Mouse (Mus musculus): ENCODE measurements at regions not wholly inside any gene's neighbourhood (a gene's known extent, or its start where the extent isn't known, plus 50 kb on each side); places are given as distances from the start of the nearest gene placed in this dataset.

- TF ChIP-seq EP300 (IDR thresholded peaks at IDR 0.05; ENCODE audit: low read depth) (no peak), CTCF (IDR thresholded peaks at IDR 0.05; ENCODE audit: low read depth) (no peak)
These were observed 82.5 kb upstream of the Tbl1xr1 start for GRCm38 (mm10) chr3:21993961-21994360.

All from heart, postnatal 0 days (tissue).